ENCODE assay signal across 7 mouse cellular contexts in the genomic region with DNA sequence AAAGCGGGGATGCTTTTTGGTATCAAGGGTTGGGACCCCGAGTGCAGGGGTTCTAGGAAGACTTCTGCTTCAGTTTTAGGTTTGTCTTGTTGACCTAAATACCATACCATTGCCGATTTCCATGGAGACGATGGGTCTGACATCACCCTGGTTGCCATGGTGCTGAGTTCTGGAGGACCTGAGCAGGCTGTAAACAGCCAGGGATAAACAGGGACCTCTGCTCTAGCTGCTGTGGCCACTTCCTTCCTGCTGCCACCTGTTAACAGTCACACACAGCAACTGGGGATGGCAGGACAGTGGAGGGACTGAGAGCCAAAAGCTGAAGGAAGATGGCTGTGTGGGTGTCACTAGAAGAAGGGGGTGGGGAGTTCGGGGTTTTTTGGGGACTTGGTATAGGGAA. TPM values are rescaled to one million over a fixed set of nuclear protein-coding genes. Genes with fewer than 3 reads are reported as not detected.
DNase-seq lines count a peak whose midpoint lies in the region; ATAC-seq and TF ChIP-seq lines count a peak whose summit lies in the region.

No protein-coding gene starts in this region.

- no peaks in the 10 kb centered on the region; the same call in 1 of the 2 replicates for H3K36me3 ChIP-seq in testis, adult 2 months (ENCODE audit: control insufficient read depth, insufficient read depth, low read length)
- peaks cover 28% of the 10 kb centered on the region for H3K36me3 ChIP-seq in hindbrain, embryonic 13.5 days
- peaks cover 18% of the 10 kb centered on the region for H3K36me3 ChIP-seq in liver, postnatal 0 days (replicated peaks; ENCODE audit: insufficient read depth, low read length)
- peaks cover 16% of the 10 kb centered on the region for H3K36me3 ChIP-seq in neural tube, embryonic 14.5 days (ENCODE audit: control insufficient read depth, insufficient read depth, low read length)

- H3K4me2 ChIP-seq in hindbrain, embryonic 13.5 days: peak overlapping the region; percentile 46
- H3K4me2 ChIP-seq in liver, postnatal 0 days (ENCODE audit: low read depth, low read length): peak overlapping the region; percentile 82
- H3K4me2 ChIP-seq in neural tube, embryonic 14.5 days (ENCODE audit: low read depth, low read length): peak overlapping the region; percentile 24; the same call in 1 of the 2 replicates

- no peak for TF ChIP-seq EP300 in liver, postnatal 0 days (IDR thresholded peaks at IDR 0.05; ENCODE audit: low read depth)

- H3K9me3 ChIP-seq in hindbrain, embryonic 13.5 days: no peaks in the 10 kb centered on the region
- H3K9me3 ChIP-seq in liver, postnatal 0 days (ENCODE audit: low read length): no peaks in the 10 kb centered on the region
- H3K9me3 ChIP-seq in neural tube, embryonic 14.5 days (ENCODE audit: control insufficient read depth, low read length): no peaks in the 10 kb centered on the region

- H3K4me3 ChIP-seq in testis, adult 2 months (ENCODE audit: control insufficient read depth, low read depth, low read length): peak overlapping the region; percentile 91
- H3K4me3 ChIP-seq in hindbrain, embryonic 13.5 days: peak overlapping the region; percentile 34
- H3K4me3 ChIP-seq in liver, postnatal 0 days (ENCODE audit: low read depth, low read length): peak overlapping the region; percentile 63
- peak overlapping the region; percentile 16 for H3K4me3 ChIP-seq in neural tube, embryonic 14.5 days (ENCODE audit: low read depth, low read length)

- peaks cover 21% of the 10 kb centered on the region for H3K4me1 ChIP-seq in testis, adult 2 months (ENCODE audit: control insufficient read depth, insufficient read depth, low read length)
- H3K4me1 ChIP-seq in hindbrain, embryonic 13.5 days (replicated peaks): peaks cover 27% of the 10 kb centered on the region
- peaks cover 14% of the 10 kb centered on the region for H3K4me1 ChIP-seq in liver, postnatal 0 days (ENCODE audit: insufficient read depth)
- peaks cover 4% of the 10 kb centered on the region; the same call in 1 of the 2 replicates for H3K4me1 ChIP-seq in neural tube, embryonic 14.5 days (ENCODE audit: control insufficient read depth, insufficient read depth, low read length)

- H3K27me3 ChIP-seq in testis, adult 2 months (ENCODE audit: control insufficient read depth, insufficient read depth, low read length): no peaks in the 10 kb centered on the region
- no peaks in the 10 kb centered on the region for H3K27me3 ChIP-seq in hindbrain, embryonic 13.5 days
- H3K27me3 ChIP-seq in liver, postnatal 0 days (ENCODE audit: insufficient read depth, low read length): no peaks in the 10 kb centered on the region
- H3K27me3 ChIP-seq in neural tube, embryonic 14.5 days (ENCODE audit: control insufficient read depth, insufficient read depth, low read length): no peaks in the 10 kb centered on the region

- no peak for DNase-seq in testis, postnatal 10 days (ENCODE audit: low spot score)
- peak; percentile 69 for DNase-seq in embryo, embryonic 10 days (ENCODE audit: low spot score)
- DNase-seq in liver, postnatal 0 days: no peak
- DNase-seq in cerebellum, postnatal 4 days (ENCODE audit: low spot score in 2 of 2): no peak

- ATAC-seq in hindbrain, embryonic 13.5 days (ENCODE audit: low FRiP score): no peak
- peak; percentile 37; the same call in 1 of the 2 replicates for ATAC-seq in liver, postnatal 0 days
- peak; percentile 33; the same call in 1 of the 2 replicates for ATAC-seq in neural tube, embryonic 14.5 days (ENCODE audit: low read depth)

- TF ChIP-seq POLR2A in testis, adult 2 months (IDR thresholded peaks at IDR 0.05; ENCODE audit: control insufficient read depth, low read depth, low read length): peak; percentile 60; the same call in 1 of the 2 replicates

- no peak for TF ChIP-seq CTCF in testis, adult 2 months (IDR thresholded peaks at IDR 0.05; ENCODE audit: control insufficient read depth, insufficient read depth, insufficient replicate concordance, low read depth, low read length)
- no peak for TF ChIP-seq CTCF in liver, postnatal 0 days (IDR thresholded peaks at IDR 0.05; ENCODE audit: low read depth)

- WGBS in hindbrain, embryonic 13.5 days: 26% methylated on average over 5 of the region's 5 CpGs
- WGBS in liver, postnatal 0 days (ENCODE audit: insufficient replicate concordance): 14% methylated on average over 5 of the region's 5 CpGs
- WGBS in neural tube, embryonic 14.5 days: 20% methylated on average over 5 of the region's 5 CpGs

- peak overlapping the region; percentile 73 for H3K27ac ChIP-seq in testis, adult 2 months (ENCODE audit: control insufficient read depth, insufficient read depth, low read depth, low read length)
- H3K27ac ChIP-seq in hindbrain, embryonic 13.5 days: no peak overlapping the region
- peak overlapping the region; percentile 59 for H3K27ac ChIP-seq in liver, postnatal 0 days (ENCODE audit: low read depth)
- no peak overlapping the region for H3K27ac ChIP-seq in neural tube, embryonic 14.5 days (ENCODE audit: low read depth, low read length)

- H3K9ac ChIP-seq in hindbrain, embryonic 13.5 days: peak overlapping the region; percentile 51; the same call in 1 of the 2 replicates
- peak overlapping the region; percentile 71 for H3K9ac ChIP-seq in liver, postnatal 0 days (replicated peaks)
- no peak overlapping the region for H3K9ac ChIP-seq in neural tube, embryonic 14.5 days (replicated peaks; ENCODE audit: low read depth, low read length)

RNA-seq across cellular contexts. Expression of a gene that starts 0.8 kb away (rescaled TPM):
- 8.2 and 9.9 TPM in 2 replicates for polyA plus RNA-seq in testis, adult 2 months (2012; rRNA removed)
- 19.4 and 20.4 TPM in 2 replicates for polyA plus RNA-seq in hindbrain, embryonic 13.5 days (2015; fragmentation: Nextera tagmentation; extraction: Ambion mirVana)
- 9.4 and 9.8 TPM in 2 replicates for polyA plus RNA-seq in liver, postnatal 0 days (2015; fragmentation: Nextera tagmentation; extraction: Ambion mirVana)
- polyA plus RNA-seq in neural tube, embryonic 14.5 days (2014; fragmentation: Nextera tagmentation; extraction: Ambion mirVana): 8.2 and 9.6 TPM in 2 replicates

RNA-seq across cellular contexts. Expression of a gene that starts 7.3 kb away (rescaled TPM):
- 18.1 and 19.6 TPM in 2 replicates for polyA plus RNA-seq in testis, adult 2 months (2012; rRNA removed)
- 38.7 and 42.0 TPM in 2 replicates for polyA plus RNA-seq in hindbrain, embryonic 13.5 days (2015; fragmentation: Nextera tagmentation; extraction: Ambion mirVana)
- polyA plus RNA-seq in liver, postnatal 0 days (2015; fragmentation: Nextera tagmentation; extraction: Ambion mirVana): 5.9 and 6.9 TPM in 2 replicates
- polyA plus RNA-seq in neural tube, embryonic 14.5 days (2014; fragmentation: Nextera tagmentation; extraction: Ambion mirVana): 39.8 and 50.3 TPM in 2 replicates

RNA-seq across cellular contexts. Expression of a gene that starts 17.1 kb away (rescaled TPM):
- 21.0 and 23.1 TPM in 2 replicates for polyA plus RNA-seq in testis, adult 2 months (2012; rRNA removed)
- 101 and 105 TPM in 2 replicates for polyA plus RNA-seq in hindbrain, embryonic 13.5 days (2015; fragmentation: Nextera tagmentation; extraction: Ambion mirVana)
- polyA plus RNA-seq in liver, postnatal 0 days (2015; fragmentation: Nextera tagmentation; extraction: Ambion mirVana): 13.4 and 13.8 TPM in 2 replicates
- polyA plus RNA-seq in neural tube, embryonic 14.5 days (2014; fragmentation: Nextera tagmentation; extraction: Ambion mirVana): 115 and 137 TPM in 2 replicates

RNA-seq across cellular contexts. Expression of a gene that starts 19.0 kb away (rescaled TPM):
- polyA plus RNA-seq in testis, adult 2 months (2012; rRNA removed): 15.7 and 17.3 TPM in 2 replicates
- polyA plus RNA-seq in hindbrain, embryonic 13.5 days (2015; fragmentation: Nextera tagmentation; extraction: Ambion mirVana): 24.3 and 24.4 TPM in 2 replicates
- 23.8 and 24.7 TPM in 2 replicates for polyA plus RNA-seq in liver, postnatal 0 days (2015; fragmentation: Nextera tagmentation; extraction: Ambion mirVana)
- polyA plus RNA-seq in neural tube, embryonic 14.5 days (2014; fragmentation: Nextera tagmentation; extraction: Ambion mirVana): 4.1 and 18.9 TPM in 2 replicates

RNA-seq across cellular contexts. Expression of a gene that starts 19.1 kb away (rescaled TPM):
- 14.7 and 16.5 TPM in 2 replicates for polyA plus RNA-seq in testis, adult 2 months (2012; rRNA removed)
- polyA plus RNA-seq in hindbrain, embryonic 13.5 days (2015; fragmentation: Nextera tagmentation; extraction: Ambion mirVana): 116 and 121 TPM in 2 replicates
- polyA plus RNA-seq in liver, postnatal 0 days (2015; fragmentation: Nextera tagmentation; extraction: Ambion mirVana): 130 and 141 TPM in 2 replicates
- 72.0 and 85.4 TPM in 2 replicates for polyA plus RNA-seq in neural tube, embryonic 14.5 days (2014; fragmentation: Nextera tagmentation; extraction: Ambion mirVana)

Comparison
In these comparisons a context has a peak if more than half of its experiments do, and no peak if none do; other contexts are left out.
1. H3K27ac ChIP-seq: peak in testis, adult 2 months (single experiment) and liver, postnatal 0 days (single experiment); none in hindbrain, embryonic 13.5 days (single experiment) and neural tube, embryonic 14.5 days (single experiment).
2. H3K4me3 ChIP-seq: peak in every context shown above with its lines; median percentile 91 in testis, adult 2 months; 63 in liver, postnatal 0 days; 34 in hindbrain, embryonic 13.5 days; 16 in neural tube, embryonic 14.5 days.
3. H3K4me2 ChIP-seq: peak in every context shown above with its lines; median percentile 82 in liver, postnatal 0 days; 46 in hindbrain, embryonic 13.5 days; 24 in neural tube, embryonic 14.5 days.